Mouse (Mus musculus) hindbrain, postnatal 0 days (tissue): ENCODE measurements around the gene Fgfr2. TPM values are rescaled to one million over a fixed set of nuclear protein-coding genes. Genes with fewer than 3 reads are reported as not detected.
"Not testable (repeated sequence)": the region's sequence is repeated elsewhere in the genome, so short reads cannot be mapped to it uniquely, and the experiment has no call there.

Experiments
- ATAC-seq: fragments of 200-750 bp; cut with Nextera tagmentation; 2 replicates; pipeline ENCODE4 v1.8.0; 2017; ENCODE audit warnings: mild to moderate bottlenecking, moderate TSS enrichment, moderate library complexity
- DNase-seq: peaks from one replicate; pipeline ENCODE4 v3.0.0-alpha.2; 2015; ENCODE audit warnings: low spot score
- H3K27ac ChIP-seq: fragments of 300-500 bp; sonication (generic); 2 replicates; pipeline ENCODE4 v1.5.1; 2014; ENCODE audit warnings: mild to moderate bottlenecking
- H3K27me3 ChIP-seq: fragments of 300-500 bp; sonication (generic); 2 replicates; pipeline ENCODE4 v1.6.1; 2014; ENCODE audit warnings: low read length, mixed read lengths; ENCODE audit not compliant: insufficient read depth
- H3K36me3 ChIP-seq: fragments of 300-500 bp; sonication (generic); 2 replicates; pipeline ENCODE4 v1.6.1; 2014; ENCODE audit warnings: low read length, mixed read lengths; ENCODE audit not compliant: insufficient read depth
- H3K4me1 ChIP-seq: fragments of 300-500 bp; sonication (generic); 2 replicates; pipeline ENCODE4 v1.6.1; 2014; ENCODE audit warnings: antibody characterized with exemption, low read length, mixed read lengths; ENCODE audit not compliant: insufficient read depth
- H3K4me2 ChIP-seq: fragments of 300-500 bp; sonication (generic); 2 replicates; pipeline ENCODE4 v1.6.1; 2014; ENCODE audit warnings: low read depth, mild to moderate bottlenecking, low read length, moderate library complexity, mixed read lengths
- H3K4me3 ChIP-seq: fragments of 300-500 bp; sonication (generic); 2 replicates; pipeline ENCODE4 v1.5.1; 2014; ENCODE audit warnings: low read length
- H3K9ac ChIP-seq: fragments of 300-500 bp; sonication (generic); replicated peaks from 2 replicates; pipeline ENCODE4 v1.6.1; 2014; ENCODE audit warnings: mild to moderate bottlenecking, low read length, moderate library complexity, mixed read lengths
- H3K9me3 ChIP-seq: fragments of 300-500 bp; sonication (generic); 2 replicates; pipeline ENCODE4 v1.6.1; 2016; ENCODE audit warnings: low read length, mixed read lengths
- CTCF ChIP-seq: IDR thresholded peaks from 2 replicates; pipeline ENCODE4 v1.5.1; 2016; ENCODE audit warnings: antibody characterized with exemption, control low read depth, low read depth
- WGBS: fragments of 180-500 bp; shearing (Covaris S2); extraction: QIAGEN DNeasy Blood & Tissue Kit; methylation state at CpG from one replicate; pipeline ENCODE4 v1.1.7; 2014; 5-methylcytosine and 5-hydroxymethylcytosine counted together
- polyA plus RNA-seq: library from polyadenylated mRNA; unstranded; fragments of >200 nt; fragmentation: Nextera tagmentation; extraction: Ambion mirVana; gene quantifications from 2 replicates; pipeline ENCODE4 v1.2.1, GENCODE M21; 2015
- total RNA-seq: library from RNA; depleted of rRNA; stranded (reverse); fragments of >200 nt; gene quantifications from 2 replicates; pipeline ENCODE4 v1.2.3, GENCODE M21; 2014

Gene Fgfr2
- total and polyA plus RNA-seq, 2 experiments from 2014 or later = 17.3 to 49.0 TPM

- H3K9me3 ChIP-seq = no peaks in the 10 kb centered on the region
- H3K36me3 ChIP-seq = no peaks in the 10 kb centered on the region
- 52% methylated on average over 3 of the region's 3 CpGs for WGBS
- no peaks in the 10 kb centered on the region for H3K4me1 ChIP-seq
- H3K27me3 ChIP-seq = no peaks in the 10 kb centered on the region
- H3K9ac ChIP-seq = no peak overlapping the region
- H3K4me2 ChIP-seq = no peak overlapping the region
- no peak overlapping the region for H3K4me3 ChIP-seq
- peak; percentile 31 for DNase-seq
- peak; percentile 49; the same call in 1 of the 2 replicates for ATAC-seq
- H3K27ac ChIP-seq = no peak overlapping the region
- TF ChIP-seq CTCF = no peak
Measured at GRCm38 (mm10) chr7:131133181-131133580, 1990.0 kb downstream of the Fgfr2 start.

GRCm38 (mm10) chr7:131130021-131130420 lies 1993.1 kb downstream of the Fgfr2 start:
- H3K36me3 ChIP-seq = no peaks in the 10 kb centered on the region
- TF ChIP-seq CTCF = no peak
- DNase-seq (no peak), ATAC-seq (no peak)
- no peak overlapping the region for H3K4me2 ChIP-seq
- H3K9me3 ChIP-seq = no peaks in the 10 kb centered on the region
- no peaks in the 10 kb centered on the region for H3K4me1 ChIP-seq
- H3K4me3 ChIP-seq = no peak overlapping the region
- 61% methylated on average over 12 of the region's 12 CpGs for WGBS
- H3K9ac ChIP-seq = no peak overlapping the region
- no peaks in the 10 kb centered on the region for H3K27me3 ChIP-seq
- no peak overlapping the region for H3K27ac ChIP-seq

DNA sequence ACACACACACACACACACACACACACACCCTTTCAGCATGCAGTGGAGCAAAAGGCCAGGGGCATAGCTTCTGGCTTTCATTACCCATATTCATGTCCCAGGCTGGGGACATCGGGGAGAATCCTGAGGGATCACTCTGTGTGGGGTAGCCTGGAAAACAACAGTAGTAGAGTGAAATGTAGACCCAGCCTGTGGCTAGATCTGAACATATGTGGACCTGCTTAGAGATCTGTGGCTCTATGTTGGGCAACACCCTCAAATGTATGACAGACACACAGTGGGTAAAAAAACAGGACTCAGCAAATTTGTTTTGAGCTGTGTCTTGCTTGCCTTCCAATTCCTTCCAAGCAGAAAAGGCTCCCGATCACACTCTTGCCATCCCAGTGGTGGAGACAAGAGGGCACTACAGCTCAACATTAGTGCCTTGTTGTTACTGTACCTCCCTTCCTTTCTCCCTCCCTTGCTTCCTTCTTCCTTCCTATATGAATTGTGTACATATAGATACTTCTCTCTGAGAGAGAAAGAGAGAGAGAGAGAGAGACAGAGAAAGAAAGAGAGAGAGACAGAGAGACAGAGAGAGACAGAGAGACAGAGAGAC lies 2000.8 kb downstream of the Fgfr2 start:
- DNase-seq (peak; percentile 35), ATAC-seq (no peak)
- Histone ChIP-seq H3K9me3 (no peaks in the 10 kb centered on the region), H3K27me3 (no peaks in the 10 kb centered on the region), H3K4me1 (no peaks in the 10 kb centered on the region), H3K9ac (no peak overlapping the region), H3K36me3 (no peaks in the 10 kb centered on the region), H3K27ac (no peak overlapping the region), H3K4me3 (no peak overlapping the region), H3K4me2 (no peak overlapping the region)
- WGBS = 89% methylated on average over 2 of the region's 2 CpGs
- peak; percentile 62 for TF ChIP-seq CTCF

GRCm38 (mm10) chr7:131114434-131114833 lies 2008.7 kb downstream of the Fgfr2 start:
- 62% methylated on average over 2 of the region's 2 CpGs for WGBS

GRCm38 (mm10) chr7:131113676-131114075 lies 2009.5 kb downstream of the Fgfr2 start:
- Histone ChIP-seq H3K4me2 (no peak overlapping the region), H3K9ac (no peak overlapping the region), H3K36me3 (no peaks in the 10 kb centered on the region), H3K4me3 (no peak overlapping the region), H3K4me1 (no peaks in the 10 kb centered on the region), H3K27me3 (no peaks in the 10 kb centered on the region), H3K9me3 (no peaks in the 10 kb centered on the region), H3K27ac (no peak overlapping the region)
- 61% methylated on average over 6 of the region's 6 CpGs for WGBS
- no peak for DNase-seq
- no peak for TF ChIP-seq CTCF
- ATAC-seq = no peak

More at GRCm38 (mm10) chr7:131114434-131114833, 2008.7 kb downstream of the Fgfr2 start:
- no peak for DNase-seq
- no peak overlapping the region for H3K9ac ChIP-seq
- H3K27ac ChIP-seq = no peak overlapping the region
- H3K4me2 ChIP-seq = no peak overlapping the region
- H3K27me3 ChIP-seq = no peaks in the 10 kb centered on the region
- no peaks in the 10 kb centered on the region for H3K4me1 ChIP-seq
- no peaks in the 10 kb centered on the region for H3K36me3 ChIP-seq
- no peak overlapping the region for H3K4me3 ChIP-seq
- no peak for ATAC-seq
- TF ChIP-seq CTCF = no peak
- H3K9me3 ChIP-seq = no peaks in the 10 kb centered on the region

GRCm38 (mm10) chr7:131112486-131112885 lies 2010.7 kb downstream of the Fgfr2 start:
- ATAC-seq (0 out of 2 replicates have a peak, but pooled peaks have one; percentile 51), DNase-seq (peak; percentile 85)
- Histone ChIP-seq H3K9me3 (no peaks in the 10 kb centered on the region), H3K27ac (no peak overlapping the region), H3K36me3 (no peaks in the 10 kb centered on the region), H3K9ac (no peak overlapping the region), H3K4me3 (no peak overlapping the region), H3K27me3 (no peaks in the 10 kb centered on the region), H3K4me1 (no peaks in the 10 kb centered on the region), H3K4me2 (no peak overlapping the region)
- TF ChIP-seq CTCF = peak; percentile 86
- WGBS = 37% methylated on average over 3 of the region's 3 CpGs

DNA sequence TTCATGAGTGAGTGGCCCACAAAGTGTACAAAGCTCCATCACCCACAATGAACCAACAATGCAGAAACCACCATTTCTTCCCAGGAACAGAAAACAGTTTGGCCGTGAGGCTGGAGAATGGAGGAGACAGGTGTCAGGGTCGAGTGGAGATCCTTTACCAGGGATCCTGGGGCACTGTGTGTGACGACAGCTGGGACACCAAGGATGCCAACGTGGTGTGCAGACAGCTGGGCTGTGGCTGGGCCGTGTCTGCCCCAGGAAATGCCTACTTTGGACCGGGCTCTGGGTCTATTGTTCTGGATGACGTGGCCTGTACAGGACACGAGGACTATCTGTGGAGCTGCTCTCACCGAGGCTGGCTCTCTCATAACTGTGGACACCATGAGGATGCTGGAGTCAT lies 2040.7 kb downstream of the Fgfr2 start:
- not testable (repeated sequence) for H3K9ac ChIP-seq, H3K9me3 ChIP-seq, ATAC-seq, H3K4me3 ChIP-seq, H3K27ac ChIP-seq, H3K4me1 ChIP-seq, H3K4me2 ChIP-seq, H3K36me3 ChIP-seq, DNase-seq, H3K27me3 ChIP-seq
- 77% methylated on average over 9 of the region's 9 CpGs for WGBS
